In the genomic region with DNA sequence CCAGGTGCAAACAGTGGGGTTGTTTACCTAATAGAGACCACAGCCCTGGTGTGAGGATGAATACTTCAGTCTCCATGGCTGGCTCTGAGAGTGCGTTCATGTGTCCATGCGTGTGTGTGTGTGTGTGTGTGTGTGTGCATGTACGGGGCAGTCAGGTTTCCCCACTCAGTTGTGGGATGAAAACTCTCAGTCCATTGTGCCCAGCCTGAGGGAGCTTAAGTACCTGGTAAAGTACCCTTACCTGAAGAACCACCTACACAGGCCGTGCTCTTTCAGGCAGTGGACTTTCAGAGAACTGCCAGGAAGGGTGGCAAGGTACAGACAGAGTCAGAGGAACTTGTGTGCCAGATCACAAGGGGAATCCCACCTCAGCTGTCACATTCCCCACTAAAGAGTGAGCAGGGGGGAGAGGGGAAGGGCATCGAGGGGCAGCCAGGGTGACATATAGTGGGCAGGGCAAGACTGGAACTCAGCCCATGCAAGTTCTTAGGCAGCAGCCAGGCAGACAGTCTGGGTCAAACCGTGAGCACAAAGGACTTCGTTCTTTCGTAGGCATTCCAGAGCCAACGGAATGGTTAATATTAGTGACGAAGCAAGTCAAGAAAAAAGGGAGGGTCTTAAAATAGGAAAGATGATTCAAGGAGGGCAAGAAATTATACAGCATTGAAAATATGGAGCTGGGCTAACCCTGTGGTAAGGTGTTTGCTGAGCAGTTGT, we compare ENCODE assay signal across 23 mouse cellular contexts. TPM values are rescaled to one million over a fixed set of nuclear protein-coding genes. Genes with fewer than 3 reads are reported as not detected.
A peak's percentile ranks its signal among the peaks of the same experiment; 100 is the strongest.
DNase-seq lines count a peak whose midpoint lies in the region; ATAC-seq and TF ChIP-seq lines count a peak whose summit lies in the region.
"Had no signal": no experiment of that assay in that cellular context is flagged by ENCODE, and none has a peak within 500 bp of the region (broad histone marks: within the 10 kb centered on the region; RNA-seq: fewer than 3 reads in every experiment).

No protein-coding gene starts in this region.

- H3K27me3 ChIP-seq in hindbrain, postnatal 0 days (ENCODE audit: insufficient read depth, low read length), result no peaks in the 10 kb centered on the region
- no peaks in the 10 kb centered on the region for H3K27me3 ChIP-seq in hindbrain, embryonic 16.5 days (replicated peaks; ENCODE audit: control insufficient read depth, insufficient read depth, low read length)
- no peaks in the 10 kb centered on the region for H3K27me3 ChIP-seq in liver, adult 2 months (ENCODE audit: control insufficient read depth, insufficient read depth, low read length)
- 0 out of 2 replicates have a peak, but pooled peaks cover 12% of the 10 kb centered on the region for H3K27me3 ChIP-seq in liver, embryonic 12.5 days (replicated peaks)
- H3K27me3 ChIP-seq: embryonic facial prominence, embryonic 13.5 days; forebrain, embryonic 12.5 days; hindbrain, embryonic 12.5 days had no signal

- H3K4me1 ChIP-seq in hindbrain, postnatal 0 days (ENCODE audit: insufficient read depth, low read length), result peaks cover 21% of the 10 kb centered on the region
- H3K4me1 ChIP-seq in hindbrain, embryonic 16.5 days (ENCODE audit: control insufficient read depth, insufficient read depth, low read depth, low read length), result peaks cover 18% of the 10 kb centered on the region
- H3K4me1 ChIP-seq in liver, adult 2 months (ENCODE audit: control insufficient read depth, insufficient read depth, low read length), result no peaks in the 10 kb centered on the region
- peaks cover 47% of the 10 kb centered on the region for H3K4me1 ChIP-seq in liver, embryonic 12.5 days

- H3K79me2 ChIP-seq in liver, adult 2 months (ENCODE audit: control insufficient read depth, insufficient read depth, low read length), result no peaks in the 10 kb centered on the region

- H3K9ac ChIP-seq in hindbrain, postnatal 0 days (replicated peaks; ENCODE audit: low read length), result no peak overlapping the region
- H3K9ac ChIP-seq in hindbrain, embryonic 16.5 days (ENCODE audit: low read depth, low read length), result no peak overlapping the region
- H3K9ac ChIP-seq in liver, adult 2 months (ENCODE audit: low read depth, low read length), result no peak overlapping the region
- H3K9ac ChIP-seq in liver, embryonic 12.5 days, result no peak overlapping the region
- H3K9ac ChIP-seq: embryonic facial prominence, embryonic 13.5 days; forebrain, embryonic 12.5 days; hindbrain, embryonic 12.5 days had no signal

- no peak for DNase-seq in hindbrain, postnatal 0 days (ENCODE audit: low spot score)
- DNase-seq in liver, adult 2 months (ENCODE audit: extremely low read depth, low read depth, low spot score), result peak; percentile 49
- DNase-seq in lung, postnatal 36 days, result peak; percentile 56
- DNase-seq in lung, postnatal 10 days, result no peak
- DNase-seq: adrenal gland, postnatal 10 days; B cell, adult 2 months; cerebellum, adult 11-12 months; cerebellum, adult 9-10 months; cerebellum, postnatal 25 days; gastrocnemius, postnatal 10 days; heart, adult 18-20 months; heart, postnatal 10 days; heart, postnatal 4 days had no signal

- no peak overlapping the region for H3K4me3 ChIP-seq in hindbrain, postnatal 0 days (ENCODE audit: low read length)
- no peak overlapping the region for H3K4me3 ChIP-seq in hindbrain, embryonic 16.5 days (ENCODE audit: low read length)
- H3K4me3 ChIP-seq in liver, adult 2 months (ENCODE audit: insufficient read depth, low read depth, low read length), result no peak overlapping the region
- H3K4me3 ChIP-seq in liver, embryonic 12.5 days, result no peak overlapping the region
- H3K4me3 ChIP-seq: embryonic facial prominence, embryonic 13.5 days; forebrain, embryonic 12.5 days; heart, embryonic 10.5 days; hindbrain, embryonic 12.5 days had no signal

- TF ChIP-seq CTCF in hindbrain, postnatal 0 days (IDR thresholded peaks at IDR 0.05; ENCODE audit: low read depth), result no peak
- TF ChIP-seq CTCF in liver, adult 2 months (IDR thresholded peaks at IDR 0.05; ENCODE audit: low read depth, low read length), result no peak

- no peak for TF ChIP-seq POLR2A in liver, adult 2 months (IDR thresholded peaks at IDR 0.05; ENCODE audit: extremely low read depth, insufficient read depth, low read length)

- WGBS in hindbrain, postnatal 0 days, result 74% methylated on average over 10 of the region's 10 CpGs
- 85% methylated on average over 10 of the region's 10 CpGs for WGBS in hindbrain, embryonic 16.5 days
- 37% methylated on average over 10 of the region's 10 CpGs for WGBS in liver, adult 2 months
- 91% methylated on average over 10 of the region's 10 CpGs for WGBS in liver, embryonic 12.5 days (ENCODE audit: insufficient replicate concordance)

- H3K27ac ChIP-seq in hindbrain, postnatal 0 days, result 0 out of 2 replicates have a peak overlapping the region, but pooled peaks have one; percentile 5
- H3K27ac ChIP-seq in hindbrain, embryonic 16.5 days (ENCODE audit: low read depth, low read length), result no peak overlapping the region; the same call in 1 of the 2 replicates
- no peak overlapping the region for H3K27ac ChIP-seq in liver, adult 2 months (replicated peaks; ENCODE audit: insufficient read depth, low read depth, low read length)
- no peak overlapping the region for H3K27ac ChIP-seq in liver, embryonic 12.5 days
- H3K27ac ChIP-seq: embryonic facial prominence, embryonic 13.5 days; forebrain, embryonic 12.5 days; heart, embryonic 10.5 days; hindbrain, embryonic 12.5 days had no signal

- H3K4me2 ChIP-seq in hindbrain, postnatal 0 days (ENCODE audit: low read depth, low read length), result no peak overlapping the region
- no peak overlapping the region for H3K4me2 ChIP-seq in hindbrain, embryonic 16.5 days (ENCODE audit: low read length)
- no peak overlapping the region for H3K4me2 ChIP-seq in liver, embryonic 12.5 days
- H3K4me2 ChIP-seq: embryonic facial prominence, embryonic 13.5 days; forebrain, embryonic 12.5 days; hindbrain, embryonic 12.5 days had no signal

- ATAC-seq in hindbrain, postnatal 0 days, result no peak
- no peak for ATAC-seq in hindbrain, embryonic 16.5 days
- no peak for ATAC-seq in liver, embryonic 12.5 days
- no peak for ATAC-seq in megakaryocyte progenitor cell, adult 5-6 weeks (replicated peaks; ENCODE audit: poor library complexity)
- ATAC-seq: CD4-positive, CD25-positive, alpha-beta regulatory T cell, adult 4 months; forebrain, embryonic 16.5 days had no signal

- H3K36me3 ChIP-seq in hindbrain, postnatal 0 days (ENCODE audit: insufficient read depth, low read length), result no peaks in the 10 kb centered on the region
- H3K36me3 ChIP-seq in hindbrain, embryonic 16.5 days (ENCODE audit: control insufficient read depth, insufficient read depth, low read length), result no peaks in the 10 kb centered on the region
- H3K36me3 ChIP-seq in liver, adult 2 months (ENCODE audit: control insufficient read depth, insufficient read depth, low read length), result no peaks in the 10 kb centered on the region; the same call in 1 of the 2 replicates
- peaks cover 100% of the 10 kb centered on the region for H3K36me3 ChIP-seq in liver, embryonic 12.5 days
- H3K36me3 ChIP-seq: hindbrain, embryonic 12.5 days had no signal

- no peaks in the 10 kb centered on the region for H3K9me3 ChIP-seq in hindbrain, postnatal 0 days (ENCODE audit: low read length)
- no peaks in the 10 kb centered on the region for H3K9me3 ChIP-seq in hindbrain, embryonic 16.5 days (ENCODE audit: control insufficient read depth, low read length)
- no peaks in the 10 kb centered on the region for H3K9me3 ChIP-seq in liver, embryonic 12.5 days (replicated peaks)
- H3K9me3 ChIP-seq: embryonic facial prominence, embryonic 13.5 days; forebrain, embryonic 12.5 days; G1E; heart, embryonic 10.5 days; hindbrain, embryonic 12.5 days had no signal

RNA-seq across cellular contexts. Expression of a gene that starts 18.0 kb away (rescaled TPM):
- total RNA-seq in hindbrain, postnatal 0 days (2014; rRNA removed), result 107 and 132 TPM in 2 replicates
- polyA plus RNA-seq in hindbrain, postnatal 0 days (2015; fragmentation: Nextera tagmentation; extraction: Ambion mirVana), result 79.7 and 82.9 TPM in 2 replicates
- polyA plus RNA-seq in hindbrain, embryonic 16.5 days (2015; fragmentation: Nextera tagmentation; extraction: Ambion mirVana), result 55.3 and 63.8 TPM in 2 replicates
- total RNA-seq in liver, adult 2 months (2014; rRNA removed), result 9.1 and 11.0 TPM in 2 replicates
- polyA plus RNA-seq in liver, adult 2 months (2012; rRNA removed), result 51.0 and 57.0 TPM in 2 replicates
- 52.8 and 57.8 TPM in 2 replicates for polyA plus RNA-seq in liver, embryonic 12.5 days (2016; fragmentation: Nextera tagmentation; extraction: Ambion mirVana)
- total RNA-seq in megakaryocyte progenitor cell, adult 5-6 weeks (2015), result 0.05 TPM in 1 of 2 replicates, not detected in the other
- 0.21 and 2.6 TPM in 2 replicates for total RNA-seq in megakaryocyte progenitor cell, adult 5-6 weeks (2017)

RNA-seq across cellular contexts. Expression of a gene that starts 20.0 kb away (rescaled TPM):
- 2.0 and 3.4 TPM in 2 replicates for total RNA-seq in hindbrain, postnatal 0 days (2014; rRNA removed)
- 1.7 and 2.2 TPM in 2 replicates for polyA plus RNA-seq in hindbrain, postnatal 0 days (2015; fragmentation: Nextera tagmentation; extraction: Ambion mirVana)
- 2.1 and 2.2 TPM in 2 replicates for polyA plus RNA-seq in hindbrain, embryonic 16.5 days (2015; fragmentation: Nextera tagmentation; extraction: Ambion mirVana)
- total RNA-seq in liver, adult 2 months (2014; rRNA removed), result not detected in 2 replicates
- 0.51 and 0.54 TPM in 2 replicates for polyA plus RNA-seq in liver, adult 2 months (2012; rRNA removed)
- 1.7 and 2.0 TPM in 2 replicates for polyA plus RNA-seq in liver, embryonic 12.5 days (2016; fragmentation: Nextera tagmentation; extraction: Ambion mirVana)
- total RNA-seq in megakaryocyte progenitor cell, adult 5-6 weeks (2015), result not detected in 2 replicates
- total RNA-seq in megakaryocyte progenitor cell, adult 5-6 weeks (2017), result not detected in 2 replicates
- total RNA-seq: G1E had no signal
- polyA plus RNA-seq: CD4-positive, CD25-positive, alpha-beta regulatory T cell, adult 4 months; G1E had no signal

RNA-seq across cellular contexts. Expression of a gene that starts 31.0 kb away (rescaled TPM):
- total RNA-seq in hindbrain, postnatal 0 days (2014; rRNA removed), result 286 and 304 TPM in 2 replicates
- 71.5 and 77.0 TPM in 2 replicates for polyA plus RNA-seq in hindbrain, postnatal 0 days (2015; fragmentation: Nextera tagmentation; extraction: Ambion mirVana)
- 64.4 and 65.6 TPM in 2 replicates for polyA plus RNA-seq in hindbrain, embryonic 16.5 days (2015; fragmentation: Nextera tagmentation; extraction: Ambion mirVana)
- 0.18 and 0.34 TPM in 2 replicates for total RNA-seq in liver, adult 2 months (2014; rRNA removed)
- 0.29 and 0.80 TPM in 2 replicates for polyA plus RNA-seq in liver, adult 2 months (2012; rRNA removed)
- polyA plus RNA-seq in liver, embryonic 12.5 days (2016; fragmentation: Nextera tagmentation; extraction: Ambion mirVana), result 5.2 and 5.7 TPM in 2 replicates
- 0.54 TPM in 2 replicates for total RNA-seq in megakaryocyte progenitor cell, adult 5-6 weeks (2015)
- not detected in 2 replicates for total RNA-seq in megakaryocyte progenitor cell, adult 5-6 weeks (2017)
- polyA plus RNA-seq: CD4-positive, CD25-positive, alpha-beta regulatory T cell, adult 4 months had no signal

RNA-seq across cellular contexts. Expression of a gene that starts 34.8 kb away (rescaled TPM):
- total RNA-seq in hindbrain, postnatal 0 days (2014; rRNA removed), result 579 and 615 TPM in 2 replicates
- polyA plus RNA-seq in hindbrain, postnatal 0 days (2015; fragmentation: Nextera tagmentation; extraction: Ambion mirVana), result 637 and 643 TPM in 2 replicates
- 631 and 701 TPM in 2 replicates for polyA plus RNA-seq in hindbrain, embryonic 16.5 days (2015; fragmentation: Nextera tagmentation; extraction: Ambion mirVana)
- 124 and 163 TPM in 2 replicates for total RNA-seq in liver, adult 2 months (2014; rRNA removed)
- polyA plus RNA-seq in liver, adult 2 months (2012; rRNA removed), result 238 and 244 TPM in 2 replicates
- polyA plus RNA-seq in liver, embryonic 12.5 days (2016; fragmentation: Nextera tagmentation; extraction: Ambion mirVana), result 180 and 198 TPM in 2 replicates
- total RNA-seq in megakaryocyte progenitor cell, adult 5-6 weeks (2015), result 308 and 311 TPM in 2 replicates
- total RNA-seq in megakaryocyte progenitor cell, adult 5-6 weeks (2017), result 105 and 150 TPM in 2 replicates

RNA-seq across cellular contexts. Expression of a gene that starts 39.5 kb away (rescaled TPM):
- total RNA-seq in hindbrain, postnatal 0 days (2014; rRNA removed), result 21.2 and 24.8 TPM in 2 replicates
- 13.5 and 14.1 TPM in 2 replicates for polyA plus RNA-seq in hindbrain, postnatal 0 days (2015; fragmentation: Nextera tagmentation; extraction: Ambion mirVana)
- 21.8 and 24.0 TPM in 2 replicates for polyA plus RNA-seq in hindbrain, embryonic 16.5 days (2015; fragmentation: Nextera tagmentation; extraction: Ambion mirVana)
- total RNA-seq in liver, adult 2 months (2014; rRNA removed), result 1.7 and 1.9 TPM in 2 replicates
- polyA plus RNA-seq in liver, adult 2 months (2012; rRNA removed), result 6.9 and 10.2 TPM in 2 replicates
- polyA plus RNA-seq in liver, embryonic 12.5 days (2016; fragmentation: Nextera tagmentation; extraction: Ambion mirVana), result 15.5 and 15.8 TPM in 2 replicates
- 9.5 and 13.0 TPM in 2 replicates for total RNA-seq in megakaryocyte progenitor cell, adult 5-6 weeks (2015)
- 8.3 and 10.3 TPM in 2 replicates for total RNA-seq in megakaryocyte progenitor cell, adult 5-6 weeks (2017)

Comparison
In these comparisons a context has a peak if more than half of its experiments do, and no peak if none do; other contexts are left out.
1. DNase-seq: peak in liver, adult 2 months (single experiment) and lung, postnatal 36 days (single experiment); none in hindbrain, postnatal 0 days (single experiment) and lung, postnatal 10 days (single experiment).